Mouse (Mus musculus) midbrain, embryonic 10.5 days (tissue): ENCODE measurements around the gene Clic6. TPM values are rescaled to one million over a fixed set of nuclear protein-coding genes. Genes with fewer than 3 reads are reported as not detected.
A peak's percentile ranks its signal among the peaks of the same experiment; 100 is the strongest.

Experiments
- DNase-seq: peaks from one replicate; pipeline ENCODE4 v3.0.0-alpha.2; 2017; ENCODE audit warnings: low spot score
- H3K27ac ChIP-seq: fragments of 300-500 bp; sonication (generic); replicated peaks from 2 replicates; pipeline ENCODE4 v1.5.1; 2016; ENCODE audit warnings: mild to moderate bottlenecking
- H3K27me3 ChIP-seq: fragments of 300-500 bp; sonication (generic); 2 replicates; pipeline ENCODE4 v1.6.1; 2016; ENCODE audit warnings: low read depth, mild to moderate bottlenecking; ENCODE audit not compliant: poor library complexity, severe bottlenecking
- H3K36me3 ChIP-seq: fragments of 300-500 bp; sonication (generic); 2 replicates; pipeline ENCODE4 v1.6.1; 2016; ENCODE audit warnings: mild to moderate bottlenecking, moderate library complexity
- H3K4me1 ChIP-seq: fragments of 300-500 bp; sonication (generic); 2 replicates; pipeline ENCODE4 v1.6.1; 2016
- H3K4me3 ChIP-seq: fragments of 300-500 bp; sonication (generic); 2 replicates; pipeline ENCODE4 v1.5.1; 2016; ENCODE audit warnings: mild to moderate bottlenecking, moderate library complexity
- H3K9me3 ChIP-seq: fragments of 300-500 bp; sonication (generic); replicated peaks from 2 replicates; pipeline ENCODE4 v1.6.1; 2016; ENCODE audit warnings: mild to moderate bottlenecking
- WGBS: fragments of 180-500 bp; shearing (Covaris S2); methylation state at CpG from one replicate; pipeline ENCODE4 v1.1.7; 2016; 5-methylcytosine and 5-hydroxymethylcytosine counted together
- polyA plus RNA-seq: library from polyadenylated mRNA; unstranded; fragments of >200 nt; fragmentation: Nextera tagmentation; extraction: Ambion mirVana; gene quantifications from 2 replicates; pipeline ENCODE4 v1.2.1, GENCODE M21; 2016

Clic6 gene
- polyA plus RNA-seq, result 1.5 and 2.1 TPM in 2 replicates

GRCm38 (mm10) chr16:92485436-92485835 lies at the start of gene Clic6:
Gene Clic6, plus strand, starts transcription at chr16:92485736.
- Histone ChIP-seq H3K9me3 (no peaks in the 10 kb centered on the region), H3K4me1 (no peaks in the 10 kb centered on the region), H3K27me3 (peaks cover under 1% of the 10 kb centered on the region), H3K36me3 (no peaks in the 10 kb centered on the region), H3K27ac (no peak within 1 kb of the TSS), H3K4me3 (no peak within 1 kb of the TSS)
- WGBS, result 88% methylated on average over 5 of the region's 5 CpGs
- no peak for DNase-seq

GRCm38 (mm10) chr16:92439775-92440174 lies 45.8 kb upstream of the Clic6 start:
- Histone ChIP-seq H3K27ac (peak overlapping the region; percentile 55; the same call in 1 of the 2 replicates), H3K27me3 (no peaks in the 10 kb centered on the region), H3K4me3 (no peak overlapping the region), H3K4me1 (peaks cover 27% of the 10 kb centered on the region), H3K36me3 (0 out of 2 replicates have a peak, but pooled peaks cover 1% of the 10 kb centered on the region), H3K9me3 (no peaks in the 10 kb centered on the region)
- no peak for DNase-seq
- WGBS, result 80% methylated on average over 2 of the region's 2 CpGs

DNA sequence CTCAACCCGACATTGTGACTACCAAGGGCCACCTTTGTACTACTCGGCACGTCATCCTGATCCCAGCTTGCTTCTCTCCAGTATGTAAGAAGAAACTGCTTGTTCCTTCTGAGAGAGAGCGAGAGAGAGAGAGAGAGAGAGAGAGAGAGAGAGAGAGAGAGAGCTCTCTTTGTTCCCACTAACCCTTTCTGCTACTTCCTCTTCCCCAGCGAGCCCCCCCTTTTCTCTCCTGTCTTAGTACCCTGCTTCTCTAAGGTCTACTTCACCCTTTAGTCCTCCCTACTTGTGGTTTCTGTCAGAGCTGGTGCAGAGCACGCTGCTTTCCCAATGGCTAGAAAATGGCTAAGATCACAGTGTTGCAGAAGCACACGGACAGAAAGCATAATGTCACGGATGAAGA lies 45.3 kb upstream of the Clic6 start:
- Histone ChIP-seq H3K27ac (peak overlapping the region; percentile 55), H3K9me3 (no peaks in the 10 kb centered on the region), H3K4me1 (peaks cover 32% of the 10 kb centered on the region), H3K4me3 (no peak overlapping the region), H3K36me3 (0 out of 2 replicates have a peak, but pooled peaks cover 3% of the 10 kb centered on the region), H3K27me3 (no peaks in the 10 kb centered on the region)
- 84% methylated on average over 8 of the region's 8 CpGs for WGBS
- no peak for DNase-seq

GRCm38 (mm10) chr16:92441203-92441602 lies 44.3 kb upstream of the Clic6 start:
- no peak overlapping the region for H3K4me3 ChIP-seq
- WGBS, result 77% methylated on average over 3 of the region's 3 CpGs
- peak overlapping the region; percentile 46 for H3K27ac ChIP-seq
- no peaks in the 10 kb centered on the region for H3K27me3 ChIP-seq
- 0 out of 2 replicates have a peak, but pooled peaks cover 3% of the 10 kb centered on the region for H3K36me3 ChIP-seq
- no peak for DNase-seq
- peaks cover 33% of the 10 kb centered on the region for H3K4me1 ChIP-seq
- no peaks in the 10 kb centered on the region for H3K9me3 ChIP-seq

GRCm38 (mm10) chr16:92442150-92442549 lies 43.4 kb upstream of the Clic6 start:
- H3K27me3 ChIP-seq, result no peaks in the 10 kb centered on the region
- 88% methylated on average over 11 of the region's 11 CpGs for WGBS
- no peak for DNase-seq
- peak overlapping the region; percentile 46; the same call in 1 of the 2 replicates for H3K27ac ChIP-seq
- H3K4me1 ChIP-seq, result peaks cover 33% of the 10 kb centered on the region
- H3K9me3 ChIP-seq, result no peaks in the 10 kb centered on the region
- no peak overlapping the region for H3K4me3 ChIP-seq
- H3K36me3 ChIP-seq, result 0 out of 2 replicates have a peak, but pooled peaks cover 3% of the 10 kb centered on the region

- Histone ChIP-seq H3K4me1 (peaks cover 33% of the 10 kb centered on the region), H3K4me3 (no peak overlapping the region), H3K27ac (no peak overlapping the region), H3K36me3 (0 out of 2 replicates have a peak, but pooled peaks cover 3% of the 10 kb centered on the region), H3K27me3 (no peaks in the 10 kb centered on the region), H3K9me3 (no peaks in the 10 kb centered on the region)
- DNase-seq, result no peak
- 87% methylated on average over 4 of the region's 4 CpGs for WGBS
These were observed 42.6 kb upstream of the Clic6 start for GRCm38 (mm10) chr16:92442946-92443345.

GRCm38 (mm10) chr16:92443644-92444113 lies 41.9 kb upstream of the Clic6 start:
- WGBS, result 83% methylated on average over 13 of the region's 13 CpGs
- Histone ChIP-seq H3K27ac (no peak overlapping the region), H3K9me3 (no peaks in the 10 kb centered on the region), H3K4me1 (peaks cover 33% of the 10 kb centered on the region), H3K27me3 (no peaks in the 10 kb centered on the region), H3K36me3 (peaks cover 3% of the 10 kb centered on the region; the same call in 1 of the 2 replicates), H3K4me3 (no peak overlapping the region)
- no peak for DNase-seq

DNA sequence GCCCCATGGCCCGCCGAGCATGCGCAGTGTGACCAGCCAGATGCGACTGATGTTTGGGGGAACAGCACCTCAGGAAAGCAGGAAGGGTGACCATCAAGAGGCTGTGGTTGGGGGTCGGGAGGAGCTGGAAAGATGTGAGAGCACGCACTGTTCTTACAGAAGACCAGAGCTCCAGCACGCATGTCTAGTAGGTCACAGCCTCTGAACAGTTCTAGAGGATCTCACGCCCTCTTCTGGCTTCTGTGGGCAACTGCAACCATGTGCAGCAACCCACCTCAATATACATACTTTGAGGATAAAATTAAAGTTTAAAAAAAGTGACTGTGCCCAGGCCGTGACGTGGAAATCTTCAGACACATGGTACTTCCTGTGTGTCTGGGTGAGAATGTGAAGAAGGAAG lies 40.2 kb upstream of the Clic6 start:
- 58% methylated on average over 10 of the region's 10 CpGs for WGBS
- H3K9me3 ChIP-seq, result no peaks in the 10 kb centered on the region
- H3K27ac ChIP-seq, result 0 out of 2 replicates have a peak overlapping the region, but pooled peaks have one; percentile 15
- no peak overlapping the region for H3K4me3 ChIP-seq
- peak; percentile 30 for DNase-seq
- H3K27me3 ChIP-seq, result no peaks in the 10 kb centered on the region
- peaks cover 24% of the 10 kb centered on the region for H3K4me1 ChIP-seq
- H3K36me3 ChIP-seq, result peaks cover 9% of the 10 kb centered on the region; the same call in 1 of the 2 replicates

DNA sequence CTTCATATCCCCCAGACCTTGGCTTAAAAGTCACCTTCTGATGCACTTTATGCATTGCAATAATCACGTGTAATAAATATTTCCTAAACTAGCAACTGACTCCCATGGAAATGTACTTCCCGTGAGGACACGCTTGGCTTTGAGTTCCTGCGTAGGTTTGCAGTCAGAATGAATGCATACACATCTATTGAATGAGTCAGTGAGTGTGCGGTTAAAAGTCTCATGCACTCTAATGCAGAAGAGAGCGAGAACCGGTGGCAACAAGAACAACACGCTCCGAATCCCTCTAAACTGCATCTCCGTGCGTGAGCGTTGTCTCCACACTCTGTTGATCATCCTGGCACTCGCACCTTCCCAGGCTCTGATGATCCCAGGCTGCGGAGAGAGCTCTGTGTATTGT lies 36.5 kb upstream of the Clic6 start:
- Histone ChIP-seq H3K36me3 (peaks cover 16% of the 10 kb centered on the region), H3K27me3 (no peaks in the 10 kb centered on the region), H3K4me3 (no peak overlapping the region), H3K9me3 (no peaks in the 10 kb centered on the region), H3K27ac (no peak overlapping the region), H3K4me1 (peaks cover 12% of the 10 kb centered on the region)
- 92% methylated on average over 14 of the region's 14 CpGs for WGBS
- no peak for DNase-seq

- DNase-seq, result no peak
- H3K27me3 ChIP-seq, result no peaks in the 10 kb centered on the region
- peaks cover 14% of the 10 kb centered on the region for H3K36me3 ChIP-seq
- no peak overlapping the region for H3K27ac ChIP-seq
- no peaks in the 10 kb centered on the region for H3K9me3 ChIP-seq
- peaks cover 10% of the 10 kb centered on the region for H3K4me1 ChIP-seq
- H3K4me3 ChIP-seq, result no peak overlapping the region
- WGBS, result 83% methylated on average over 8 of the region's 8 CpGs
These were observed 35.2 kb upstream of the Clic6 start for GRCm38 (mm10) chr16:92450331-92450730.

- Histone ChIP-seq H3K36me3 (peaks cover 14% of the 10 kb centered on the region), H3K4me1 (peaks cover 13% of the 10 kb centered on the region; the same call in 1 of the 2 replicates), H3K27ac (no peak overlapping the region), H3K9me3 (no peaks in the 10 kb centered on the region), H3K27me3 (no peaks in the 10 kb centered on the region), H3K4me3 (no peak overlapping the region)
- DNase-seq, result no peak
- WGBS, result 93% methylated on average over 17 of the region's 17 CpGs
These were observed 33.9 kb upstream of the Clic6 start for GRCm38 (mm10) chr16:92451516-92452072.

- H3K36me3 ChIP-seq, result peaks cover 14% of the 10 kb centered on the region
- H3K4me3 ChIP-seq, result no peak overlapping the region
- no peaks in the 10 kb centered on the region for H3K9me3 ChIP-seq
- 49% methylated on average over 8 of the region's 8 CpGs for WGBS
- no peak for DNase-seq
- peaks cover 13% of the 10 kb centered on the region; the same call in 1 of the 2 replicates for H3K4me1 ChIP-seq
- H3K27me3 ChIP-seq, result no peaks in the 10 kb centered on the region
- H3K27ac ChIP-seq, result no peak overlapping the region
These were observed 32.9 kb upstream of the Clic6 start for GRCm38 (mm10) chr16:92452609-92453008.

DNA sequence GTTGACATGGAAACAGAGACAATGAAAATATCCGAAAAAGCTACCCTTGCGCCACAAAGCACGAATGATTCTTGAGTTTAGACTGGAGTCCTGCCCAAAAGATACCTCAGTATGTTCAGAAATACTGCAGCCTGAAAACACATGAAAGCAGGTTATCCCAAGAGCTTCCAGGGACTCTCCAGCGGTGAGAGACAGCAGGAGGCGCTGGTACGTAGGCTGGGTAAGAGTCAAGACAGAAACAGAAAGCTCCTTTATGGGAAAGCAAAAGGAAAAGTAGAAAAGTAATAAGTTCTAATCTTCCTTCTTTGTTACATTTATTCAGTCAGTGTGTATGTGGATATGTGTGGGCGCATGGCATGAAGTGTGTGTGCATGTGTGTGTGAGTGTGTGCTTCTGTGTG lies 31.5 kb upstream of the Clic6 start:
- Histone ChIP-seq H3K27ac (no peak overlapping the region), H3K27me3 (no peaks in the 10 kb centered on the region), H3K4me3 (no peak overlapping the region), H3K4me1 (peaks cover 13% of the 10 kb centered on the region; the same call in 1 of the 2 replicates), H3K36me3 (peaks cover 13% of the 10 kb centered on the region), H3K9me3 (no peaks in the 10 kb centered on the region)
- WGBS, result 90% methylated on average over 7 of the region's 7 CpGs
- DNase-seq, result no peak
